Mouse (Mus musculus) lung, adult 10 weeks (tissue): ENCODE measurements around the gene Lbx2. TPM values are rescaled to one million over a fixed set of nuclear protein-coding genes. Genes with fewer than 3 reads are reported as not detected.

ENCODE experiments used
- polyA plus RNA-seq: library from polyadenylated mRNA; stranded (reverse); fragments of 350-450 nt; fragmentation: Illumina TruSeq; extraction: RNeasy Lipid Tissue Mini Kit (QIAGEN cat#74804); gene quantifications from one replicate; pipeline ENCODE4 v1.2.3, GENCODE M21; 2014; ENCODE audit warnings: low read depth, low replicate concordance; ENCODE audit not compliant: insufficient read depth

Lbx2 gene
- polyA plus RNA-seq, result 2.9 TPM

DNA sequence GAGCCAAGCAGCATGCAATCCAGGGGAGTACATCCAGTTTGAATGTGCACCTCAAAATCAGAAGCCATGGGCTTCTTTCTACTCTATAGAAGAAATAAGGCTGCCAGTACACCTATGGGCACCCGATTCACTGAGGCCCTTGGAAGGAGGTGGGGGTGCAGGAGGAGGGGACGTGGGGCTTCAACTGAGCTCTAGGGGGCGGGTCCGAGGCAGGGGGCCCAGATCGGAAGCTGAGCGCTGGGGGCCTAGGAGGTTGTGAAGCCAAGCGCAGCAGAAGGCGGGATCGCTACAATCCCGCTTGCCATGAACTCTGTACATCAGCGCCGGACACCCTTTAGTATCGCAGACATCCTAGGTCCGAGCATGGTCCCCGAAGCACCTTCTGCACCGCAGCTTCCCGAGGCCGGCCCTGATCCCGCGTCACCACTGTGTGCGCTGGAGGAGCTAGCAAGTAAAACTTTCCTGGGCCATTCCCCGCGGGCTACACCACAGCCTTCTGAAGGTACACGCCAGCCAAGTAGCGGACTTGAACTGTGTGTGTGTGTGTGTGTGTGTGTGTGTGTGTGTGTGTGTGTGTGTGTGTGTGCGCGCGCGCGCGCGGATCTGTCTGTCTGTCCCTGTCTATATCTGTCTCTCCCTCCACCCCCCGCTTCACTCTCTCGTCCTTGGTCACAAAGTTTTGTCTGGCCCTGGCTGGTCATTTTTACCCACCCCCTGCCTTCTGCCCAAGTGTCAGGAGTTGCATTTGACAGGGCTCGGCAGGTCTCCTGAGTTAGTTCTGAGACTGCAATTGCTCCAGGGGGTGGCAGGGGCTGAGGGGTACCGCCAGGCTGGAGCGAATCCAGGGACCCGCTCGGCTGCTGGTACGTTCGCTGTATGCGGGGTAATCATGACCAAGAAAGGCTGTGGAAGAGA, at the start of gene Lbx2:
TSS of gene Lbx2 (plus strand) at position 247 of the 915 bp plus-strand sequence.

DNA sequence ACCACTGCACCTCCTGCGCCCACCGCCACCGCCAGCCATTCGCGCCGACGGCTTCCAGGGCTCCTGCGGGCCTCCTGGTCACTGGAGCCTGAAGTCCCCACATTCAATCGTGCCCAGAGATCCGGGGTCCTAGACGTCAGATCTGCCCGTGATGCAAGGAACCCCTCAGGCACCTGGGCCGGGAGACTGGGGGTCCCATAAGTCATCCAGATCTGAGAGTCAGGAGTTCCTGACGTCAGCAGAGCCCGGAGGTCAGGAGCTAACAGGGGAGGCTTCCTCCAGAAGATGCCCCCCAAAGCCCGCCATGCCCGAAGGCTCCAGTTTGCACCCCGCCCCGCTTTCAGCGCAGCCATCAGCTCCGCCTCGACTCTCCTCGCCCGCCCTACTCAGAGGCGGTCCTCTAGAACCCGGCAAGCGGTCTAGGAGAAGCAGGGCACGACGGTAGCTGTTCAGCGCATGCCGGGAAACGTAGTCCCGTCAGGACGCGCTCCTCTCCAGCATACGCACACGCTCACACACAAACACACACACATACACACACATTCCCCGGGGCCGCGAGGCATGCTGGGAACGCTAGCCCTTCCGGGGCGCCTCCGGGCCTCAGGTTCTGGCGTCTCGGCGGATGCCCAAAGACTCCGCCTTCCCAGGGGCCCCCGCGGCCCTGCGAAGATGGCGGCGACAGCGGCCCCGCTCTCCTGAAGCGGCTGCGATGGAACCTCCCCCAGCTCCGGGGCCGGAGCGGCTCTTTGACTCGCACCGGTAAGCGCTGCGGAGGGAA, 31.9 kb upstream of the Lbx2 start, which contains the start of gene Aup1:
TSS of gene Aup1 (plus strand) at position 448 of the 778 bp plus-strand sequence.

DNA sequence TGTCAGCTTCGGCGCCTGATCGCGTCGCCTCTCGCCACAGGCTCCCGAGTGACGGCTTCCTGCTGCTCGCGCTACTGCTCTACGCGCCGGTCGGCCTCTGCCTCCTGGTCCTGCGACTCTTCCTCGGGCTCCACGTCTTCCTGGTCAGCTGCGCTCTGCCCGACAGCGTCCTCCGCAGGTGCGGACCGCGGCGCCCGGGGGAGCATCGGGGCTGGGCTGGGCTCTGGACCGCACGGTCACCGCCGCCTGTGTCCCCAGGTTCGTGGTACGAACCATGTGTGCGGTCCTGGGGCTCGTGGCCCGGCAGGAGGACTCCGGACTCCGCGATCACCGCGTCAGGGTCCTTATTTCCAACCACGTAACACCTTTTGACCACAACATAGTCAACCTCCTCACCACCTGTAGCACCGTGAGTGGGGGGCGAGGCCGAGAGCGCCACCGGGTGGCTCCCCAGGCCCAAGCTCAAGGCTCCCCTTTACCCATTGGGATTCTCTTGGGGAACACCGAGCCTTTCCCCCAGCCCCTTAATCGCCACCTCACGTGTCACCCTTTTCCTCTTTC, 31.2 kb upstream of the Lbx2 start, which contains the start of gene Htra2:
TSS of gene Htra2 (minus strand) at position 403 of the 561 bp plus-strand sequence.

DNA sequence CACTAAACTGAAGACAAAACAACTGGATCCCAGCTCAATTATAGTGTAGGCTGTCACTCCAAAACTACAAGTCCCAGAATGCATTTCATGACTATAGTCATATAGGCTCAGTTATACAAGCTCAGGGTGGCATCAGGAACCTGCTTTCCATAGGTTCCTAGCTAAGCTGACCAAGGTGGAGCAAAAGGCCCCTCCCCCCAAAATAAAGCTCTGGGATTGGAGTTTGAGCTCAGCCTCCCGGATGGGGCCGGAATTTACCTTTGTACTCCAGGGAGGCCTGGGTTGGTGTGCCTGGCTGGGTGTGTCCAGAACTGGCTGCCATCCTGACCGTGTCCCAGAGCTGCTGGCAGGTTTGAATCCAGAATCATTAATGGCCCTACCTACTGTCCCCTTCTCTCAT, 28.4 kb upstream of the Lbx2 start, which contains the start of gene Dqx1:
TSS of gene Dqx1 (plus strand) at position 55 of the 400 bp plus-strand sequence.

DNA sequence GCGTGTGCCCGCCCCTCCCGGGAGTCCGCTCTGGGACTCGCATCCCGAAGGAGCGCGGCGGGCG, 16.1 kb upstream of the Lbx2 start, which contains the start of gene Tlx2:
TSS of gene Tlx2 (minus strand) at position 47 of the 64 bp plus-strand sequence.

DNA sequence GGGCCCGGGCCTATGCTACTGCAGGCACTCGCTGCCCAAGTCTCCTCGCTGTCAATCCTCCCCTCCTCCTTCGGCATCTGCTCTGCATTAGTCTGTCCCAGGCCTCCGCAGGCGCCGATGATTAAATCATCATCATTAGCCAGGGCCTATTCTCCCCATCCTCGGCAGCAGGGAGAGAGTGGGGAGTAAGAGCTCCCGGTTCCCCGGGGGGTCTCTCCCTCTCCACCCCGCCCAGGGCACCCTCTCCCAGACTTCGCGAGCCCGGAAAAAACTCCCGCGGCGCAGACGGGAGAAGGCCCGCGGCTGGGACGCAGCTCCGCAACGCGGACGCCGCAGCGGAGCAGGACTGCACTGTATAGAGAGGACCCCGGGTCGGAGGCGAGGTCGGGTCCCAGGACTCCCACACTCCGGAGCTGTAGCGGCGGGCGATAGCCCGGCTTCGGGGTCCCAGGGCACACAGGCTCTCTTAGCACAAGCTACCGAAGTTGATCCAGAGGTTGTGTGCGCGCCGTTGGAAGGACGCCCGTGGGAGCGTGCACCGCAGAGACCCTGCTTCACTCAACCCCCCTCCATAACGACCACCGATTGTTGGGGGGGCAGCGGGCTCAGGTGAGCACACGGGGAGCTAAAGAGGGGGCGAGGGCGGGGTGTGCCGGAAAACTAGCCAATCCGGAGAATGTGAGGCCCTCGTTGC, 8.4 kb upstream of the Lbx2 start, which contains the start of gene Pcgf1:
TSS of gene Pcgf1 (plus strand) at position 240 of the 694 bp plus-strand sequence.

DNA sequence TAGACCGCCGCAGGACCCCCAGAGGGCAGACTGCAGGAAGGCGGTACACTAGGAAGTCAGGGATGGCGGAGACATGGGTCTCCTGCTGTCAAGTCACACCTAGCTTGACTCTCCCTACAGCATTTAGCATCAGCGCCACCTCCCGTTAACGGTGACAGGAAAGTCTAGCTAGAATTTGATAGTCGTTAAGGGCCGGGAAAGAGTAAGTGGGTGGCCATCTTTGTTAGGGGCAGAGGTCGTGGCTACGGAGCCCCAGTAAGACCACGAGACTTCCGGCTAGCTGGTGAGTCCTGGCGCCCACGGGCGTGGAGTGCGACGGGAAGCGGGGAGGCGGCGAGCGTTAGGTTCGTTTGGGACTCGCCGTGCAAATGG, 15.1 kb downstream of the Lbx2 start, which contains the start of the genes Ccdc142 and Gm42688:
TSS of gene Ccdc142 (plus strand) at position 286 of the 372 bp plus-strand sequence.
TSS of gene Gm42688 (plus strand) at position 302 of the 372 bp plus-strand sequence.

DNA sequence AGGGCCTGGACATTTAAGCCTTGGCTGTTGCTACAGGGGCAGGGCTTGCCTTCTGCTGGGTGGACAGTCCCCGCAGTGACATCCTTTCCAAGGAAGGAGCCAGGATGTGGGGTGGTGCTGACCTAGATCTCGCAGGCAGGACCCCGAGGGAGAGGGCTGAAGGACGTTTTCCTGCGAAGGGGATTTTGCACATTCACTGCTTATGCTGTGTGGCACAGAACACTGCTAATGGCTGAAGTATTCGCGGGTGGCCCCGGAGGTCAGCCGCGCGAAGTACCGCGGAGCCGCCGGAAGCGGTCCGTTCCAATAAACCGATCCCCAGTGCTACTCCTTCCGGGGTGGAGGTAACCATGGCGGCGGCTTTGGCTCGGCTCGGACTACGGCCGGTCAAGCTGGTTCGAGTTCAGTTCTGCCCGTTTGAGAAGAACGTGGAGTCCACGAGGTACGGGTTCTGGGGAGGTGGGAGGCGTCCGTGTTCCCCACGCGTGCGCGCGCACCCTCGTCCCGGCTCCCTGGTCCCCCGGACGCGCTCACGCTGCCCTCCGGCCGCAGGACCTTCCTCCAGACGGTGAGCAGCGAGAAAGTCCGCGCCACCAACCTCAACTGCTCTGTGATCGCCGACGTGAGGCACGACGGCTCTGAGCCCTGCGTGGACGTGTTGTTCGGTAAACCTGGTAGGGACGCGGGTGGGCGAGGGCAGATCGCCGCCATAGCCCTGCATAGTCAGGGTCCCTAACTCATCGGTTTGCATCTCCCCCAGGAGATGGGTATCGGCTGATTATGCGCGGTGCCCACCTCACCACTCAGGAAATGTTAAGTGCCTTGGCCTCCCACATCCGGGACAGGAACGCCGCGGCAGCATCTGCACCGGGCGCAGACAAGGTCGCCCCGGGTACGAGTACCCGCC, 22.8 kb downstream of the Lbx2 start, which contains the start of gene Mrpl53:
TSS of gene Mrpl53 (plus strand) at position 279 of the 907 bp plus-strand sequence.

DNA sequence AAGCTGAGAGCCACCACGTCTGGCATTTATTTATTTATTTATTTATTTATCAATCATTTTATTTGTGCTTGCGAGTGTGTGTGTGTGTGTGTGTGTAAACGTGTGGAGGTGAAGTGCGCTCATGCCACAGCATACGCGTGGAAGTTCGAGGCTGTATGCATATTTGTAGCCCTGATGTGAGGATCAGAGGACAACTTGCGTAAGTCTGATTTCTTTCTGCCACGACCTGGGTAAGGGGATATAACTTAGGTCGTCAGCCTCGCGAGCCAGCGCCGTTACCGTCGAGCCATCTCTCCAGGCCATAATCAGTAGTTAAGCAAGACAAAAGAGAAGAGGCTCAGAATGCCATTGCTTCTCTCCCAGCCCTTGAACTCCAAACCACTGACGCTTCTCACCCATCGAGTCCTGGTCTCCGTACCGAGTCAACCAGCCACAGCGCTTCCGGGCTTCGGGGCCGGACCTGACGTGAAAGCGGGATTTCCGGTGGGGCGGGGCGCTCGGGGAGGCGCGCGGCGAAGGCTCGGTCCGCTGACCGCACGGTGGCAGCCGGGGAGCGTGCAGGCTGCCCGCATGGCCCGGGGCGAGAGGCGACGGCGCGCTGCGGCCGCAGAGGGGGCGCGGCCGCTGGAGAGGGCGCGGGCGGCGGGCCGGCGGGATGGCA, 29.0 kb downstream of the Lbx2 start, which contains the start of gene Mogs:
TSS of gene Mogs (plus strand) at position 486 of the 661 bp plus-strand sequence.

DNA sequence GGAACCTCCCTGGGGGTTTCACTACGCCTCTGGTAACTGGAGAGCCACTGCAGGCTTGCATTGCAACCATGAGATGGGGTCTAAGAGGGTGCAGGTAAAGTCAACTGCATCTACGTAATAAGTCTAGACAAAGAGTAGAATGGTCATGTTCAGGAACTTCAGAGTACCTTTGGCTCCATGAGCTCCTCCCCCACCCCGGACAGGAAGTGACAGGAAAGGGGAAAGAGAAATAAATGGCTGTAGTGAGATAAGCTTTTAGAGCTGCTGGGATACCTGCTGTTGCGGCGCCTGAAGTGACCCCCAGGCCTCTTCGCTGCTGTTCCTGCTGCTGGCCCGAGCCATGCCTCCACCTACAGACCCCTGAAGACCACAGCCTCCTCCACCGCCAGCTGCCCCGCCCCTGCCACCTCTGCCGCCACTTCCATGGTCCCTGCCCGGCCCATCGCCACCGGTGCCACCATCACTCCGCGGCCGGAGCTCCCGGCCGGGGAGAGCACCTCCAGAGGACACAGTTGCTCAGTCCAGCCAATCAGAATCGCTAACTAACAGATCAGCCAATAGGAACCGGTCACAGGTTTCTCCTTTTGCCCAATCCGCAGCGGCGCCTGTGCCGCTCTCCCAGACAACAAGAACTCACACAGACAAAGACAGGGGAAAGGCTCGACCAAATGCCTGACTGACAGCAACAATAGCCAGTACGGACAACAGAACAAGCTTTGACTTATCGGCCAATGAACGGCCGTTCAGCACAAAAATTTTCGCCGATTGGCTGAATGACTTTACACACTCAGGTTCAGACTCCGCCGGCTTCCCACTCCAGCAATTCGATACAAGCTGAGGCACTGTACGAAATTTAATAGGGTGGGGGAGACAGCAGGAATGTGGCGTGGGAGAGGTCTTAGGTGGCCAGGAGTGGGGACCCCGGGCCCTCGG, 35.0 kb downstream of the Lbx2 start, which contains the start of gene Wbp1:
TSS of gene Wbp1 (minus strand) at position 630 of the 933 bp plus-strand sequence.

DNA sequence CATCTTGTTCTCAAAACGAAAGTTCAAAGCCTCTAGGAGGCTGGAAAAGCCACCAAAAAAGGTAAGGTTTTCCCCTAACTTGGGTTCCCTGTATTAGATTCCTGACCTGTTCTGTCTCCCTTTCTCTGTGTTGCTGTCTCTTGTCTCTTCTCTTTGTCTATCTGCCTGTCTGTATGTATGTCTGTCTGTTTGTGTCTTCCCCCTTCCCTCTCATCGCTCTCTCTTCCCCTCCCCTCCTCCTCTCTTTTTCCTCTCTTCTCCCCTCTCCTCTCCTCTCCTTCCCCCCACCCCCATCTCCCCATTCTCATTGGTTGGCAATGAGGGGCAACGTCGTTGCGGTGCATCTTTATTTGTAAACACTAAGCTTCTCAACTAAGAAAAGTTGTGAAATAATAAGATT, 39.2 kb downstream of the Lbx2 start, which contains the start of gene Ino80b:
TSS of gene Ino80b (minus strand) at position 101 of the 400 bp plus-strand sequence.

DNA sequence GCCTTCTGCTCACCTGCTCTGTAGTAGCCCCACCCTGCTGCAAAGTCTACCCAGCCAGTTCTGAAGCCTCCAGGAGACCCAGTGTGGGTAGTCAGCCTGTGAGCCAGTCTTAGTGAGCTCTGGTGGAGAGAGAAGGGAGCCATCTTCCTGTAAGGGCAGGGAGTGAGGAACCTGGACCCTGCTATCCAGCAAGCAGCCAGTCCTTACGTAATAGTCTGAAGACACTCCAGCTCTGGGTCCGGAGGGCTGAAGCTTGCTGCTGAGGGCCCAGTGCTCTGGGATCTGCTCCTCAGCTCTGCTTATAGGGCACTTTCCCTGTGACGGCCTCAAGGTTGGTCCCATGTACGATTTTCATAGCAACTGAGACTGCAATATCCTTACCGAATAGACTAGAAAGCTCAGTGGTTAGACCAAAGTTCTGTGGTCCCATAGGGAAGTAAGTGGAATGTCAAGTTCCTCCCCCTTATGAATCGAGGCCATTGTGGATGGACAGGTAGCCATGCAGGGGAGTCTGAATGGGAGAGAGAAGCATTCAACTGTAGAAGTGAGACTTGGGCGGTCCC, 48.9 kb downstream of the Lbx2 start, which contains the start of gene Rtkn:
TSS of gene Rtkn (plus strand) at position 513 of the 563 bp plus-strand sequence.

Other genes starting within 250 kb of the Lbx2 start
- gene Sema4f, start 146.6 kb upstream of the Lbx2 start, polyA plus RNA-seq, result 5.8 TPM
- 2.0 TPM for gene M1ap, start 139.5 kb upstream of the Lbx2 start, polyA plus RNA-seq
- 16.3 TPM for gene Dok1, start 52.9 kb upstream of the Lbx2 start, polyA plus RNA-seq
- 3.4 TPM for gene Loxl3, start 52.2 kb upstream of the Lbx2 start, polyA plus RNA-seq
- 127 TPM for gene Aup1, start 31.8 kb upstream of the Lbx2 start, polyA plus RNA-seq
- gene Htra2, start 31.1 kb upstream of the Lbx2 start, polyA plus RNA-seq, result 34.7 TPM
- gene Dqx1, start 28.5 kb upstream of the Lbx2 start, polyA plus RNA-seq, result 2.2 TPM
- gene Tlx2, start 16.1 kb upstream of the Lbx2 start, polyA plus RNA-seq, result not detected
- gene Pcgf1, start 8.5 kb upstream of the Lbx2 start, polyA plus RNA-seq, result 16.3 TPM
- gene Ccdc142, start 15.2 kb downstream of the Lbx2 start, polyA plus RNA-seq, result 1.3 TPM
- 1.8 TPM for gene Gm42688, start 15.2 kb downstream of the Lbx2 start, polyA plus RNA-seq
- 86.8 TPM for gene Mrpl53, start 22.7 kb downstream of the Lbx2 start, polyA plus RNA-seq
- 17.2 TPM for gene Mogs, start 29.1 kb downstream of the Lbx2 start, polyA plus RNA-seq
- gene Wbp1, start 35.2 kb downstream of the Lbx2 start, polyA plus RNA-seq, result 67.8 TPM
- gene Ino80b, start 39.1 kb downstream of the Lbx2 start, polyA plus RNA-seq, result 19.2 TPM
- gene Rtkn, start 49.1 kb downstream of the Lbx2 start, polyA plus RNA-seq, result 22.6 TPM
- 6.7 TPM for gene Wdr54, start 70.0 kb downstream of the Lbx2 start, polyA plus RNA-seq
- gene 1700003E16Rik, start 70.0 kb downstream of the Lbx2 start, polyA plus RNA-seq, result 3.6 TPM
- gene Dctn1, start 79.6 kb downstream of the Lbx2 start, polyA plus RNA-seq, result 44.7 TPM
- 8.0 TPM for gene Slc4a5, start 133.5 kb downstream of the Lbx2 start, polyA plus RNA-seq
- 3.9 TPM for gene Mthfd2, start 239.5 kb downstream of the Lbx2 start, polyA plus RNA-seq
- gene Mob1a, start 239.6 kb downstream of the Lbx2 start, polyA plus RNA-seq, result 55.0 TPM